In genomic region chr2:105671116-105671797, GRCm38 (mm10) we compare ENCODE assay signal across 14 mouse cellular contexts. TPM values are rescaled to one million over a fixed set of nuclear protein-coding genes. Genes with fewer than 3 reads are reported as not detected.
DNase-seq lines count a peak whose midpoint lies in the region; ATAC-seq lines count a peak whose summit lies in the region.
"Had no signal": no experiment of that assay in that cellular context is flagged by ENCODE, and none has a peak within 500 bp of the region (broad histone marks: within the 10 kb centered on the region; RNA-seq: fewer than 3 reads in every experiment).

No protein-coding gene starts in this region.

- 0% methylated on average over 9 of the region's 9 CpGs for WGBS in midbrain, embryonic 10.5 days
- WGBS in midbrain, embryonic 15.5 days: 6% methylated on average over 9 of the region's 9 CpGs
- 1% methylated on average over 9 of the region's 9 CpGs for WGBS in forebrain, embryonic 11.5 days
- 15% methylated on average over 9 of the region's 9 CpGs for WGBS in hindbrain, embryonic 16.5 days

- H3K27me3 ChIP-seq in midbrain, embryonic 10.5 days (ENCODE audit: low read depth, poor library complexity, severe bottlenecking): peaks cover 100% of the 10 kb centered on the region
- H3K27me3 ChIP-seq in midbrain, embryonic 15.5 days (replicated peaks): peaks cover 87% of the 10 kb centered on the region
- peaks cover 46% of the 10 kb centered on the region for H3K27me3 ChIP-seq in forebrain, embryonic 11.5 days (ENCODE audit: control insufficient read depth, insufficient read depth, low read length)
- peaks cover 26% of the 10 kb centered on the region for H3K27me3 ChIP-seq in hindbrain, embryonic 16.5 days (replicated peaks; ENCODE audit: control insufficient read depth, insufficient read depth, low read length)

- ATAC-seq in midbrain, embryonic 15.5 days (replicated peaks): no peak
- no peak for ATAC-seq in forebrain, embryonic 11.5 days (replicated peaks; ENCODE audit: low FRiP score)
- ATAC-seq in hindbrain, embryonic 16.5 days: no peak

- no peaks in the 10 kb centered on the region for H3K9me3 ChIP-seq in midbrain, embryonic 10.5 days (replicated peaks)
- no peaks in the 10 kb centered on the region for H3K9me3 ChIP-seq in midbrain, embryonic 15.5 days
- H3K9me3 ChIP-seq in forebrain, embryonic 11.5 days (ENCODE audit: control insufficient read depth, low read length): no peaks in the 10 kb centered on the region
- H3K9me3 ChIP-seq in hindbrain, embryonic 16.5 days (ENCODE audit: control insufficient read depth, low read length): no peaks in the 10 kb centered on the region

- H3K4me2 ChIP-seq in midbrain, embryonic 15.5 days: no peak overlapping the region
- peak overlapping the region; percentile 93 for H3K4me2 ChIP-seq in forebrain, embryonic 11.5 days (ENCODE audit: low read depth, low read length, severe bottlenecking)
- peak overlapping the region; percentile 57; the same call in 1 of the 2 replicates for H3K4me2 ChIP-seq in hindbrain, embryonic 16.5 days (ENCODE audit: low read length)

- H3K4me3 ChIP-seq in midbrain, embryonic 10.5 days: peak overlapping the region; percentile 66
- no peak overlapping the region for H3K4me3 ChIP-seq in midbrain, embryonic 15.5 days
- H3K4me3 ChIP-seq in forebrain, embryonic 11.5 days (ENCODE audit: low read depth, low read length): peak overlapping the region; percentile 84
- peak overlapping the region; percentile 50 for H3K4me3 ChIP-seq in hindbrain, embryonic 16.5 days (ENCODE audit: low read length)

- H3K36me3 ChIP-seq in midbrain, embryonic 10.5 days: no peaks in the 10 kb centered on the region
- H3K36me3 ChIP-seq in midbrain, embryonic 15.5 days (replicated peaks): no peaks in the 10 kb centered on the region
- H3K36me3 ChIP-seq in forebrain, embryonic 11.5 days (ENCODE audit: control insufficient read depth, insufficient read depth, low read length): no peaks in the 10 kb centered on the region
- H3K36me3 ChIP-seq in hindbrain, embryonic 16.5 days (ENCODE audit: control insufficient read depth, insufficient read depth, low read length): no peaks in the 10 kb centered on the region

- H3K4me1 ChIP-seq in midbrain, embryonic 10.5 days: peaks cover 85% of the 10 kb centered on the region
- peaks cover 20% of the 10 kb centered on the region for H3K4me1 ChIP-seq in midbrain, embryonic 15.5 days
- peaks cover 36% of the 10 kb centered on the region for H3K4me1 ChIP-seq in forebrain, embryonic 11.5 days (replicated peaks; ENCODE audit: control insufficient read depth, insufficient read depth, low read length)
- H3K4me1 ChIP-seq in hindbrain, embryonic 16.5 days (ENCODE audit: control insufficient read depth, insufficient read depth, low read depth, low read length): peaks cover 6% of the 10 kb centered on the region

- no peak overlapping the region for H3K9ac ChIP-seq in midbrain, embryonic 15.5 days
- H3K9ac ChIP-seq in forebrain, embryonic 11.5 days (ENCODE audit: low read length): peak overlapping the region; percentile 98
- peak overlapping the region; percentile 28 for H3K9ac ChIP-seq in hindbrain, embryonic 16.5 days (ENCODE audit: low read depth, low read length)

- H3K27ac ChIP-seq in midbrain, embryonic 10.5 days (replicated peaks): peak overlapping the region; percentile 91
- no peak overlapping the region for H3K27ac ChIP-seq in midbrain, embryonic 15.5 days
- H3K27ac ChIP-seq in forebrain, embryonic 11.5 days (ENCODE audit: low read depth, low read length): peak overlapping the region; percentile 95
- H3K27ac ChIP-seq in hindbrain, embryonic 16.5 days (ENCODE audit: low read depth, low read length): no peak overlapping the region; the same call in 1 of the 2 replicates

- peak; percentile 49 for DNase-seq in midbrain, embryonic 10.5 days (ENCODE audit: low spot score)
- DNase-seq in forebrain, embryonic 11.5 days (ENCODE audit: low spot score): no peak
- peak; percentile 78 for DNase-seq in retina, postnatal 1 day
- DNase-seq in adrenal gland, postnatal 36 days: no peak
- DNase-seq in layer of hippocampus, postnatal 10 days (ENCODE audit: low spot score in 2 of 2): no peak
- DNase-seq in layer of hippocampus, postnatal 36 days: no peak
- DNase-seq: adrenal gland, adult 2 months; kidney, postnatal 10 days; lung, adult 2 months; spleen, adult 18-20 months; thymus, adult 18-20 months had no signal

RNA-seq across cellular contexts. Expression of gene Pax6, which starts 2.6 kb away (rescaled TPM):
- polyA plus RNA-seq in midbrain, embryonic 10.5 days (2016; fragmentation: Nextera tagmentation; extraction: Ambion mirVana): 39.0 and 40.1 TPM in 2 replicates
- 22.5 and 23.3 TPM in 2 replicates for polyA plus RNA-seq in midbrain, embryonic 15.5 days (2015; fragmentation: Nextera tagmentation; extraction: Ambion mirVana)
- polyA plus RNA-seq in forebrain, embryonic 11.5 days (2014; fragmentation: Nextera tagmentation; extraction: Ambion mirVana): 97.2 and 103 TPM in 2 replicates
- 40.7 and 43.8 TPM in 2 replicates for polyA plus RNA-seq in hindbrain, embryonic 16.5 days (2015; fragmentation: Nextera tagmentation; extraction: Ambion mirVana)
- not detected for total RNA-seq in adrenal gland, postnatal 36 days (2021)
- 10 to 100 TPM; 11.8 to 13.5 TPM for total RNA-seq in layer of hippocampus, postnatal 10 days (2021)
- total RNA-seq in layer of hippocampus, postnatal 36 days (2021): 1 to 10 TPM; 8.9 to 9.4 TPM
- total RNA-seq: adrenal gland, adult 2 months; heart, adult 18-20 months had no signal
- polyA plus RNA-seq: adrenal gland, adult 2 months; lung, adult 2 months had no signal

Comparison
In these comparisons a context has a peak if more than half of its experiments do, and no peak if none do; other contexts are left out.
1. H3K27ac ChIP-seq: peak in midbrain, embryonic 10.5 days (single experiment) and forebrain, embryonic 11.5 days (single experiment); none in midbrain, embryonic 15.5 days (single experiment) and hindbrain, embryonic 16.5 days (single experiment).
2. DNase-seq: peak in midbrain, embryonic 10.5 days (single experiment) and retina, postnatal 1 day (single experiment); none in forebrain, embryonic 11.5 days (single experiment), adrenal gland, postnatal 36 days (0 of 2), layer of hippocampus, postnatal 10 days (0 of 2) and layer of hippocampus, postnatal 36 days (0 of 2).